Comparison of ENCODE assay signal across 13 mouse cellular contexts in genomic region chr2:29262436-29262915, GRCm38 (mm10). TPM values are rescaled to one million over a fixed set of nuclear protein-coding genes. Genes with fewer than 3 reads are reported as not detected.
DNase-seq lines count a peak whose midpoint lies in the region; ATAC-seq and TF ChIP-seq lines count a peak whose summit lies in the region.
"Had no signal": no experiment of that assay in that cellular context is flagged by ENCODE, and none has a peak within 500 bp of the region (broad histone marks: within the 10 kb centered on the region; RNA-seq: fewer than 3 reads in every experiment).

No protein-coding gene starts in this region.

- DNase-seq in lung, postnatal 0 days (ENCODE audit: low spot score): no peak
- no peak for DNase-seq in lung, postnatal 25 days (ENCODE audit: low spot score)
- DNase-seq in brain, adult 2 months (ENCODE audit: low read depth, low spot score): peak; percentile 52
- DNase-seq in adrenal gland, postnatal 14 days: no peak
- DNase-seq: adrenal gland, postnatal 10 days; cerebellum, adult 11 months; kidney, postnatal 10 days; liver, embryonic 13.5 days; spleen, adult 18-20 months had no signal

- no peak overlapping the region for H3K27ac ChIP-seq in hindbrain, embryonic 15.5 days (replicated peaks)
- no peak overlapping the region for H3K27ac ChIP-seq in hindbrain, embryonic 12.5 days
- H3K27ac ChIP-seq in lung, postnatal 0 days (ENCODE audit: low read length): no peak overlapping the region
- H3K27ac ChIP-seq in embryonic fibroblast, embryonic 13.5 days (ENCODE audit: insufficient read depth, low read length): no peak overlapping the region
- H3K27ac ChIP-seq: embryonic facial prominence, embryonic 10.5 days; liver, embryonic 13.5 days had no signal

- 27% methylated on average over 6 of the region's 6 CpGs for WGBS in hindbrain, embryonic 15.5 days
- WGBS in hindbrain, embryonic 12.5 days: 54% methylated on average over 6 of the region's 6 CpGs
- 57% methylated on average over 6 of the region's 6 CpGs for WGBS in lung, postnatal 0 days

- peaks cover 11% of the 10 kb centered on the region; the same call in 1 of the 2 replicates for H3K4me1 ChIP-seq in hindbrain, embryonic 15.5 days (replicated peaks)
- peaks cover 13% of the 10 kb centered on the region; the same call in 1 of the 2 replicates for H3K4me1 ChIP-seq in hindbrain, embryonic 12.5 days
- no peaks in the 10 kb centered on the region for H3K4me1 ChIP-seq in lung, postnatal 0 days (ENCODE audit: insufficient read depth, low read depth, low read length)
- H3K4me1 ChIP-seq in embryonic fibroblast, embryonic 13.5 days (ENCODE audit: control insufficient read depth, insufficient read depth, low read length): no peaks in the 10 kb centered on the region
- H3K4me1 ChIP-seq: liver, embryonic 13.5 days had no signal

- H3K9me3 ChIP-seq in hindbrain, embryonic 15.5 days: no peaks in the 10 kb centered on the region
- H3K9me3 ChIP-seq in hindbrain, embryonic 12.5 days (replicated peaks): no peaks in the 10 kb centered on the region
- H3K9me3 ChIP-seq in lung, postnatal 0 days (ENCODE audit: low read length): no peaks in the 10 kb centered on the region
- H3K9me3 ChIP-seq: embryonic facial prominence, embryonic 10.5 days; liver, embryonic 13.5 days had no signal

- H3K36me3 ChIP-seq in hindbrain, embryonic 15.5 days: no peaks in the 10 kb centered on the region
- no peaks in the 10 kb centered on the region for H3K36me3 ChIP-seq in hindbrain, embryonic 12.5 days
- no peaks in the 10 kb centered on the region for H3K36me3 ChIP-seq in lung, postnatal 0 days (ENCODE audit: insufficient read depth, low read length)
- H3K36me3 ChIP-seq: embryonic facial prominence, embryonic 10.5 days; liver, embryonic 13.5 days had no signal

- peak; percentile 19; the same call in 1 of the 2 replicates for ATAC-seq in hindbrain, embryonic 15.5 days (ENCODE audit: low FRiP score, low read depth)
- no peak for ATAC-seq in hindbrain, embryonic 12.5 days (ENCODE audit: low FRiP score)
- no peak for ATAC-seq in lung, postnatal 0 days

- no peak overlapping the region for H3K4me3 ChIP-seq in hindbrain, embryonic 15.5 days
- H3K4me3 ChIP-seq in hindbrain, embryonic 12.5 days: no peak overlapping the region
- H3K4me3 ChIP-seq in lung, postnatal 0 days (ENCODE audit: low read depth, low read length): no peak overlapping the region
- H3K4me3 ChIP-seq in embryonic fibroblast, embryonic 13.5 days (ENCODE audit: insufficient read depth, low read length): no peak overlapping the region
- H3K4me3 ChIP-seq: embryonic facial prominence, embryonic 10.5 days; liver, embryonic 13.5 days had no signal

- no peak for TF ChIP-seq POLR2A in embryonic fibroblast, embryonic 13.5 days (IDR thresholded peaks at IDR 0.05; ENCODE audit: low read depth, low read length)

- H3K9ac ChIP-seq in hindbrain, embryonic 15.5 days: no peak overlapping the region
- H3K9ac ChIP-seq in hindbrain, embryonic 12.5 days: no peak overlapping the region
- no peak overlapping the region for H3K9ac ChIP-seq in lung, postnatal 0 days (replicated peaks; ENCODE audit: low read depth)
- H3K9ac ChIP-seq: liver, embryonic 13.5 days had no signal

- H3K4me2 ChIP-seq in hindbrain, embryonic 15.5 days: no peak overlapping the region
- no peak overlapping the region for H3K4me2 ChIP-seq in hindbrain, embryonic 12.5 days (replicated peaks)
- H3K4me2 ChIP-seq in lung, postnatal 0 days (replicated peaks; ENCODE audit: low read depth, low read length): no peak overlapping the region
- H3K4me2 ChIP-seq: liver, embryonic 13.5 days had no signal

- no peaks in the 10 kb centered on the region for H3K27me3 ChIP-seq in hindbrain, embryonic 15.5 days
- H3K27me3 ChIP-seq in hindbrain, embryonic 12.5 days: 0 out of 2 replicates have a peak, but pooled peaks cover 4% of the 10 kb centered on the region
- H3K27me3 ChIP-seq in lung, postnatal 0 days (replicated peaks; ENCODE audit: insufficient read depth, low read length): no peaks in the 10 kb centered on the region

- TF ChIP-seq CTCF in lung, postnatal 0 days (IDR thresholded peaks at IDR 0.05): peak; percentile 57
- peak; percentile 41; the same call in 1 of the 2 replicates for TF ChIP-seq CTCF in embryonic fibroblast, embryonic 13.5 days (IDR thresholded peaks at IDR 0.05; ENCODE audit: borderline replicate concordance, insufficient read depth, low read length)

- TF ChIP-seq EP300 in lung, postnatal 0 days (IDR thresholded peaks at IDR 0.05): no peak

RNA-seq across cellular contexts. Expression of gene Ntng2, which starts 9.7 kb away (rescaled TPM):
- 3.9 and 5.5 TPM in 2 replicates for polyA plus RNA-seq in hindbrain, embryonic 15.5 days (2015; fragmentation: Nextera tagmentation; extraction: Ambion mirVana)
- 2.6 and 3.1 TPM in 2 replicates for polyA plus RNA-seq in hindbrain, embryonic 12.5 days (2016; fragmentation: Nextera tagmentation; extraction: Ambion mirVana)
- 1.2 and 1.4 TPM in 2 replicates for polyA plus RNA-seq in lung, postnatal 0 days (2015; fragmentation: Nextera tagmentation; extraction: Ambion mirVana)
- polyA plus RNA-seq in embryonic fibroblast, embryonic 13.5 days (2011; ENCODE audit: insufficient read length, low read depth, missing spikeins): 1.5 TPM in 2 replicates
- 20.6 and 25.2 TPM in 2 replicates for total RNA-seq in adrenal gland, postnatal 14 days (2021)
- polyA plus RNA-seq: liver, embryonic 13.5 days had no signal
